Mouse (Mus musculus): Measurements from ENCODE around the gene Gm30191.

DNA sequence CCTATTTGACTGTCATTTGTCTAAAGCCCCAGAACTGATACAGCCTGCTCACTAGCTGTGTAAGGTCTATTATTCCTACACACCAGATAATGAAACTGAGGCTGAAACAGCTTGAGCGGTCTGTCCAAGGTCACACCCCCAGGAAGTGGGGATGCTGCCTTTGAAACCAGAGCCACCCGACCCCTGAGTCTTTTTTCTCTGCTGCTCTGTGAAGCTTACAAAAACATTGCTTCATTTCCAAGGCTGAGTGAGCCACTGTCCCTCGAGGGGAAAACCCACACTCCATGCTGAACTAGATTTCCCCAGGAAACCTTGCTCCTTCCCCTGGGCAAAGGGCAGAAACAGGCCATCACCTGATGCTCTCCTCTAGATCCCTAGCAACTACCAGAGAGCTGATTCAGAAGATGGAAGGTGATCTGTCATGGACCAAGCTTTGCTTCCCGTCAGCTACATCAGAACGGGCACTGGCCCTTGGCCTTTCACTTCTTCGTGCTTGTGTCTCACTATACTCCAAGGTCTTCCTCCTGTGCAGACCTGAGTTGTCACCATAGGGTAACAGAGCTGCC, 40.2 kb upstream of the Gm30191 start:
- TF ChIP-seq CTCF (IDR thresholded peaks at IDR 0.05; ENCODE audit: control insufficient read depth, insufficient read depth, insufficient replicate concordance, low read depth, low read length), result no peak
- TF ChIP-seq POLR2A (IDR thresholded peaks at IDR 0.05; ENCODE audit: control insufficient read depth, low read depth, low read length), result no peak

Data from testis, adult 2 months (tissue).